In the genomic region with DNA sequence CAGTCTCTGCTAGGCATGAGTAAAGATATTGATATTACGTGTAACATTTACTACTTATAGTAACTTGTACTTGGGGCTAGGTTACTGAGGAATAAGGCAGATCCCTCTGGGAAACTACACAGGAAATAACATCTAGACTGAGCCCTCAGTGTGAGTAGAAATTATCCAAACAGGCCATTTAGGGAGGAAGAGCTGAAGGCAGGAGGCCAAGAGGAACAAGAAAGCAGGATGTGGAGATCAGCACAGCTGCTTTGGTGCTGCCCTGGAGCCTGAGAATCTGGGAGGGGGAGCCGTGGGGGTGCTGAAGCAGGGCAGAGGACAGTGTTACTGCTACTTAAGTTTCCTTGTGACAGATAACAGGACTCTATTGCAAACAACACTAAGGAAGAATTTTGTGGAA, we compare ENCODE assay signal across 8 mouse cellular contexts. TPM values are rescaled to one million over a fixed set of nuclear protein-coding genes. Genes with fewer than 3 reads are reported as not detected.
DNase-seq lines count a peak whose midpoint lies in the region; ATAC-seq and TF ChIP-seq lines count a peak whose summit lies in the region.

No protein-coding gene starts in this region.

- H3K27ac ChIP-seq in intestine, embryonic 16.5 days (ENCODE audit: low read length) = peak overlapping the region; percentile 75
- peak overlapping the region; percentile 78 for H3K27ac ChIP-seq in lung, postnatal 0 days (ENCODE audit: low read length)

- peak; percentile 83 for ATAC-seq in intestine, embryonic 16.5 days
- peak; percentile 90 for ATAC-seq in lung, postnatal 0 days

- WGBS in intestine, embryonic 16.5 days = 37% methylated on average over 2 of the region's 2 CpGs
- 16% methylated on average over 2 of the region's 2 CpGs for WGBS in lung, postnatal 0 days

- H3K4me3 ChIP-seq in intestine, embryonic 16.5 days (ENCODE audit: low read length) = no peak overlapping the region
- no peak overlapping the region for H3K4me3 ChIP-seq in lung, postnatal 0 days (ENCODE audit: low read depth, low read length)

- H3K9me3 ChIP-seq in intestine, embryonic 16.5 days (ENCODE audit: control insufficient read depth, low read length) = no peaks in the 10 kb centered on the region
- no peaks in the 10 kb centered on the region for H3K9me3 ChIP-seq in lung, postnatal 0 days (ENCODE audit: low read length)

- TF ChIP-seq CTCF in lung, postnatal 0 days (IDR thresholded peaks at IDR 0.05) = no peak

- peak; percentile 53 for TF ChIP-seq EP300 in lung, postnatal 0 days (IDR thresholded peaks at IDR 0.05)

- peaks cover 2% of the 10 kb centered on the region; the same call in 1 of the 2 replicates for H3K36me3 ChIP-seq in intestine, embryonic 16.5 days (ENCODE audit: control insufficient read depth, insufficient read depth, low read length)
- H3K36me3 ChIP-seq in lung, postnatal 0 days (ENCODE audit: insufficient read depth, low read length) = no peaks in the 10 kb centered on the region

- intact Hi-C loops in left cerebral cortex, postnatal 10 days (cut with DNase I) = no loop called here
- intact Hi-C loops in left cerebral cortex, postnatal 4 days (cut with DNase I) = no loop called here

- peak; percentile 16 to 78 for DNase-seq in left cerebral cortex, postnatal 10 days (ENCODE audit: extremely low spot score in 1 of 2, low spot score in 2 of 2)
- DNase-seq in left cerebral cortex, postnatal 4 days = no peak
- peak; percentile 16 for DNase-seq in gastrocnemius, postnatal 10 days
- peak; percentile 75 for DNase-seq in lung, postnatal 0 days (ENCODE audit: low spot score)
- no peak for DNase-seq in retina, embryonic 14.5 days (ENCODE audit: low spot score)
- no peak for DNase-seq in spleen, postnatal 10 days (ENCODE audit: low spot score in 2 of 2)
- DNase-seq in testis, postnatal 14 days (ENCODE audit: low spot score) = no peak

- H3K27me3 ChIP-seq in intestine, embryonic 16.5 days (replicated peaks; ENCODE audit: control insufficient read depth, insufficient read depth, low read length) = no peaks in the 10 kb centered on the region
- H3K27me3 ChIP-seq in lung, postnatal 0 days (replicated peaks; ENCODE audit: insufficient read depth, low read length) = no peaks in the 10 kb centered on the region

- peaks cover 23% of the 10 kb centered on the region for H3K4me1 ChIP-seq in intestine, embryonic 16.5 days (ENCODE audit: control insufficient read depth, insufficient read depth, low read length)
- H3K4me1 ChIP-seq in lung, postnatal 0 days (ENCODE audit: insufficient read depth, low read depth, low read length) = peaks cover 12% of the 10 kb centered on the region; the same call in 1 of the 2 replicates

- H3K4me2 ChIP-seq in intestine, embryonic 16.5 days (ENCODE audit: low read depth, low read length) = no peak overlapping the region
- H3K4me2 ChIP-seq in lung, postnatal 0 days (replicated peaks; ENCODE audit: low read depth, low read length) = no peak overlapping the region

- H3K9ac ChIP-seq in intestine, embryonic 16.5 days (ENCODE audit: low read depth, low read length) = 0 out of 2 replicates have a peak overlapping the region, but pooled peaks have one; percentile 19
- no peak overlapping the region for H3K9ac ChIP-seq in lung, postnatal 0 days (replicated peaks; ENCODE audit: low read depth)

RNA-seq across cellular contexts. Expression of a gene that starts 18.4 kb away (rescaled TPM):
- 10 to 100 TPM; 25.1 to 29.1 TPM for total RNA-seq in left cerebral cortex, postnatal 10 days (2021)
- 10 to 100 TPM; 34.7 to 35.9 TPM for total RNA-seq in left cerebral cortex, postnatal 4 days (2021)
- total RNA-seq in gastrocnemius, postnatal 10 days (2021) = 10 to 100 TPM; 79.4 to 94.4 TPM
- polyA plus RNA-seq in intestine, embryonic 16.5 days (2015; fragmentation: Nextera tagmentation; extraction: Ambion mirVana) = 120 and 124 TPM in 2 replicates
- 314 and 322 TPM in 2 replicates for polyA plus RNA-seq in lung, postnatal 0 days (2015; fragmentation: Nextera tagmentation; extraction: Ambion mirVana)

Comparison
In these comparisons a context has a peak if more than half of its experiments do, and no peak if none do; other contexts are left out.
1. DNase-seq: peak in left cerebral cortex, postnatal 10 days (2 of 2), gastrocnemius, postnatal 10 days (single experiment) and lung, postnatal 0 days (single experiment); none in left cerebral cortex, postnatal 4 days (single experiment), retina, embryonic 14.5 days (single experiment), spleen, postnatal 10 days (0 of 2) and testis, postnatal 14 days (single experiment).